Mouse (Mus musculus): ENCODE data around the gene Engase. TPM values are rescaled to one million over a fixed set of nuclear protein-coding genes. Genes with fewer than 3 reads are reported as not detected.

Engase gene
- total RNA-seq, 2 experiments from 2014 or later: 16.0 to 27.7 TPM

- peak in 1 of 2 experiments; percentile 64 for DNase-seq (ENCODE audit: low spot score in 2 of 2)
Observed at GRCm38 (mm10) chr11:118453886-118454671, 22.6 kb upstream of the Engase start.

- no peak for DNase-seq (ENCODE audit: low spot score in 2 of 2)
Observed at GRCm38 (mm10) chr11:118455788-118456187, 20.8 kb upstream of the Engase start.

- no peak for DNase-seq (ENCODE audit: low spot score in 2 of 2)
Observed at GRCm38 (mm10) chr11:118456937-118457336, 19.7 kb upstream of the Engase start.

GRCm38 (mm10) chr11:118459051-118459450 lies 17.6 kb upstream of the Engase start:
- DNase-seq (ENCODE audit: low spot score in 2 of 2): peak in 1 of 2 experiments; percentile 61

- DNase-seq (ENCODE audit: low spot score in 2 of 2): no peak
Observed at GRCm38 (mm10) chr11:118459536-118459935, 17.1 kb upstream of the Engase start.

- no peak for DNase-seq (ENCODE audit: low spot score in 2 of 2)
Observed at GRCm38 (mm10) chr11:118460280-118460679, 16.3 kb upstream of the Engase start.

- no peak for DNase-seq (ENCODE audit: low spot score in 2 of 2)
Observed at GRCm38 (mm10) chr11:118467441-118468035, 9.1 kb upstream of the Engase start.

- no peak for DNase-seq (ENCODE audit: low spot score in 2 of 2)
Observed at GRCm38 (mm10) chr11:118469509-118470160, 7.0 kb upstream of the Engase start.

- DNase-seq (ENCODE audit: low spot score in 2 of 2): no peak
Observed at GRCm38 (mm10) chr11:118470234-118470966, 6.2 kb upstream of the Engase start.

- no peak for DNase-seq (ENCODE audit: low spot score in 2 of 2)
Observed at GRCm38 (mm10) chr11:118471676-118472075, 5.0 kb upstream of the Engase start.

GRCm38 (mm10) chr11:118473161-118473560 lies 3.5 kb upstream of the Engase start:
- no peak for DNase-seq (ENCODE audit: low spot score in 2 of 2)

- no peak for DNase-seq (ENCODE audit: low spot score in 2 of 2)
Observed at GRCm38 (mm10) chr11:118473842-118474500, 2.7 kb upstream of the Engase start.

- DNase-seq (ENCODE audit: low spot score in 2 of 2): no peak
Observed at GRCm38 (mm10) chr11:118475496-118476083, 1.0 kb upstream of the Engase start.

- DNase-seq (ENCODE audit: low spot score in 2 of 2): no peak
Observed at GRCm38 (mm10) chr11:118479776-118480175, 3.1 kb downstream of the Engase start.

- DNase-seq (ENCODE audit: low spot score in 2 of 2): no peak
Observed at GRCm38 (mm10) chr11:118481231-118481630, 4.6 kb downstream of the Engase start.

GRCm38 (mm10) chr11:118481751-118482150 lies 5.1 kb downstream of the Engase start:
- no peak for DNase-seq (ENCODE audit: low spot score in 2 of 2)

- no peak for DNase-seq (ENCODE audit: low spot score in 2 of 2)
Observed at GRCm38 (mm10) chr11:118484169-118484568, 7.5 kb downstream of the Engase start.

- no peak for DNase-seq (ENCODE audit: low spot score in 2 of 2)
Observed at GRCm38 (mm10) chr11:118485338-118485737, 8.7 kb downstream of the Engase start.

GRCm38 (mm10) chr11:118485780-118486179 lies 9.2 kb downstream of the Engase start:
- no peak for DNase-seq (ENCODE audit: low spot score in 2 of 2)

- no peak for DNase-seq (ENCODE audit: low spot score in 2 of 2)
Observed at GRCm38 (mm10) chr11:118486281-118486680, 9.7 kb downstream of the Engase start.
